Mouse (Mus musculus) megakaryocyte, embryonic 14.5 days (primary cell): ENCODE measurements around the gene Map4k2.

Experiments
- FLI1 ChIP-seq: IDR thresholded peaks from 2 replicates; pipeline ENCODE4 v1.6.1; 2012; ENCODE audit warnings: low read length, inconsistent platforms, mixed read lengths
- GATA1 ChIP-seq: IDR thresholded peaks from 3 replicates; pipeline ENCODE4 v1.6.1; 2012; ENCODE audit warnings: mixed read lengths, low read length, inconsistent platforms, borderline replicate concordance

- TF ChIP-seq GATA1, result no peak
- TF ChIP-seq FLI1, result no peak
These were observed 40.5 kb upstream of the Map4k2 start for GRCm38 (mm10) chr19:6300402-6300841.
